Mouse (Mus musculus): ENCODE measurements around the gene Mpp2.

- TF ChIP-seq CTCF (IDR thresholded peaks at IDR 0.05): no peak
- no peak for TF ChIP-seq EP300 (IDR thresholded peaks at IDR 0.05)
These were observed 64.9 kb downstream of the Mpp2 start for GRCm38 (mm10) chr11:102023406-102023805.

Measured in lung, postnatal 0 days (tissue).